Mouse (Mus musculus): Measurements from ENCODE around the gene Agap1.
A peak's percentile ranks its signal among the peaks of the same experiment; 100 is the strongest.

Agap1 gene

GRCm38 (mm10) chr1:89454196-89455123, at the start of gene Agap1:
Gene Agap1, plus strand, starts transcription at chr1:89454806.
- DNase-seq: peak; percentile 97

GRCm38 (mm10) chr1:89405991-89406390, 48.6 kb upstream of the Agap1 start:
- no peak for DNase-seq

- no peak for DNase-seq
Measured at GRCm38 (mm10) chr1:89407986-89408385, 46.6 kb upstream of the Agap1 start.

GRCm38 (mm10) chr1:89413122-89413521, 41.5 kb upstream of the Agap1 start:
- peak; percentile 83 for DNase-seq

GRCm38 (mm10) chr1:89414563-89414962, 40.0 kb upstream of the Agap1 start:
- DNase-seq: no peak

- DNase-seq: no peak
Measured at GRCm38 (mm10) chr1:89416929-89417328, 37.7 kb upstream of the Agap1 start.

- no peak for DNase-seq
Measured at GRCm38 (mm10) chr1:89420642-89421041, 34.0 kb upstream of the Agap1 start.

- DNase-seq: peak; percentile 56
Measured at GRCm38 (mm10) chr1:89421401-89421800, 33.2 kb upstream of the Agap1 start.

- DNase-seq: peak; percentile 72
Measured at GRCm38 (mm10) chr1:89424563-89424962, 30.0 kb upstream of the Agap1 start.

- DNase-seq: no peak
Measured at GRCm38 (mm10) chr1:89426137-89426536, 28.5 kb upstream of the Agap1 start.

- DNase-seq: no peak
Measured at GRCm38 (mm10) chr1:89428671-89429070, 25.9 kb upstream of the Agap1 start.

- DNase-seq: no peak
Measured at GRCm38 (mm10) chr1:89429946-89430640, 24.5 kb upstream of the Agap1 start.

- DNase-seq: no peak
Measured at GRCm38 (mm10) chr1:89439351-89439750, 15.3 kb upstream of the Agap1 start.

- DNase-seq: no peak
Measured at GRCm38 (mm10) chr1:89441236-89441897, 13.2 kb upstream of the Agap1 start.

- DNase-seq: no peak
Measured at GRCm38 (mm10) chr1:89443512-89443911, 11.1 kb upstream of the Agap1 start.

GRCm38 (mm10) chr1:89444014-89444413, 10.6 kb upstream of the Agap1 start:
- DNase-seq: no peak

GRCm38 (mm10) chr1:89450139-89450538, 4.5 kb upstream of the Agap1 start:
- no peak for DNase-seq

GRCm38 (mm10) chr1:89452138-89452537, 2.5 kb upstream of the Agap1 start:
- DNase-seq: no peak

GRCm38 (mm10) chr1:89453666-89454065, 940 bp upstream of the Agap1 start:
- no peak for DNase-seq

- DNase-seq: peak; percentile 75
Measured at GRCm38 (mm10) chr1:89455421-89456091, 950 bp downstream of the Agap1 start.

- no peak for DNase-seq
Measured at GRCm38 (mm10) chr1:89456456-89456855, 1.9 kb downstream of the Agap1 start.

GRCm38 (mm10) chr1:89457126-89458031, 2.8 kb downstream of the Agap1 start:
- DNase-seq: no peak

All from lung, postnatal 10 days (tissue).